Mouse (Mus musculus) heart, adult 8-10 months (tissue): ENCODE measurements around the gene Olfr1261. TPM values are rescaled to one million over a fixed set of nuclear protein-coding genes. Genes with fewer than 3 reads are reported as not detected.

Experiments
- DNase-seq: peaks from one replicate; pipeline ENCODE4 v3.0.0; 2022; ENCODE audit warnings: low spot score
- total RNA-seq, 4 experiments: library from RNA; stranded (reverse); gene quantifications; 2 replicates each; pipeline ENCODE4 v1.2.4; 2022

Olfr1261 gene
- not detected for total RNA-seq

DNA sequence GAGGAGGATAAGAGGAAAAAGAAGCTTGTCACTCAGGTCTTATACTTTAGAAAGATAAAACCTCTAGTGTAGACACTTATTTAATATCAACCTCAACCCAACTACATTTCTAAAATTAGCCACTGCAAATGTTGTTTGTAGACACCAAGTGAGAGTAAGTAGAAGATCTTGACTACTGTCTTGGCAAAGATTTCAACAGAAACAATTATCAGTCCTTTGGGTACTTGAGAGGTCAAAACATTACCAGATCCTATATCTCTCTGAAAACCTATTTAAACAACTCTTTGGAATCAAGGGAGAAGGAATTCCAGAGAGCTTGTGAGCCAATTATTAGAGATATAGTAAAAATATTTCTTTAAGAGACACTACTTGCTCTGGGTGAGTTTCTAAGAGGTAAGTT lies at the start of gene Olfr1261:
Olfr1261 (plus strand) TSS at position 301 of the 400 bp plus-strand sequence.
- DNase-seq, result no peak

DNA sequence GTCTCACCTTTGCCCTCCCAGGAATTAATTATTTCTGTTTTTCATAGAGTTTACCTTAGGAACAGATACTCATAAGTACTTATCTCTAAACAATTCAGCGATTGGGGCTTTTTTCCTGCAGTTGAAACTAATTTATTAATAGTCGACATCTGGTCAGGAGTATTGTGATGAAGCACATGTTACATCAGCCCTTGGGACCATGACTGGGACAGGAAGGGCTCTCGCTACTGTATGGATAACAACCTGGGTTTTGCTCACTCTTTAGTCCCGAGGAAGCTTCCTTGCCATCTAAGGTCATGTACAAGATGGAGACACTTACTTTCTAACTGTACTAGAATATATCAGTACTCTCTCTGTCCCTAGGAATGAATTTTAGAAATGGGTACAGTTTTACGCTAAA lies 42.5 kb upstream of the Olfr1261 start, which contains the start of gene Olfr1259:
Olfr1259 (minus strand) TSS at position 101 of the 400 bp plus-strand sequence.
- DNase-seq, result no peak

DNA sequence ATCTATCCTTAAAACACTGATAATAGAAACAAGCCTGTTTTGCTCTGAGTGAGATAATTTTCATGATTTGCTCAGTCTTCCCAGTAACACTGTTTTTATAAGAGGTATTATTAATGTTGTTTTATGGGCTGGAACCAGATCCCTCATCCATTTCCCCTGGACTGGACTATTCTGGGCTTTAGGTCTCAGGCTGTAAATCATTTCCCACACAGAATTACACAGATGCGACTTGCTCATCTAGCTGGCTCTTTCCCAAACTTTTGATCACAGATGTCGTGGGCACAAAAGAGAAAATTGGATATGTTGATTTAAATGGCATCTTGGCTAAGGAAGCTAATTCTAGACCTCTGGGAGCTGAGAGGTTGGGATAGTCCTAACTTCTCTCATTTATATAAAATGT lies 16.8 kb upstream of the Olfr1261 start, which contains the start of gene Olfr1260:
Olfr1260 (plus strand) TSS at position 157 of the 400 bp plus-strand sequence.
- DNase-seq, result no peak

DNA sequence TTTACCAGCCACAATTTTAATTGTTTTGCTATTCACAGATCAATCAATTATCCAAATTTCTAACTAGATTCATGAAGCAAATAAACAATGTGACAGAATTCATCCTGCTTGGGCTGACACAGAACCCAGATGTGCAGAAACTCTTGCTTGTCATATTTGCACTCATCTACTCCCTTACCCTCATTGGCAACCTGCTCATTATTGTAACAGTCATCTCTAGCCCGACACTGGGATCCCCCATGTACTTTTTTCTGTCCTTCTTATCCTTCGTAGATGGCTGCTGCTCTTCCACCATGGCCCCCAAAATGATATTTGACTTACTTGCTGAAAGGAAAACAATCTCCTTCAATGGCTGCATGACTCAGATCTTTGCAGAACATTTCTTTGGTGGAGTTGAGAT lies 13.3 kb upstream of the Olfr1261 start:
- no peak for DNase-seq

DNA sequence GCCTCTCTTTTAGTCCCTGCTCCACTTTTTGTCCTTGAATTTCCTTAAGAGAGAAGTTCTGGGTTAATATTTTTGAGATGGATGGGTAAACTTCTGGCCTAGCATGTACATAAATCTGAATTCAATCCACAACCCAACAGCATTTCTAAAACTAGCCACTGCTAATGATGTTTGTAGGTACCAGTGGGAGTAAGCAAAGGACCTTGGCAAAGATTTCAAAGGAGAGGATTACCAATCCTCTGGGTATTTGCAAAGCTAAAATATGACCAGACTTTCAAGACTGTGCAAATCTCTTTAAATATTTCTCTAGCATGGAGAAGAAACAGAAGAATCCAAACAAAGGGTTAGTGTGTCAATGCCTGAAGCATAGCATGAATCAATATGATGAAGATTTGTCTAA lies 8.8 kb downstream of the Olfr1261 start, which contains the start of gene Olfr1262:
Olfr1262 (plus strand) TSS at position 301 of the 400 bp plus-strand sequence.
- DNase-seq, result no peak

DNA sequence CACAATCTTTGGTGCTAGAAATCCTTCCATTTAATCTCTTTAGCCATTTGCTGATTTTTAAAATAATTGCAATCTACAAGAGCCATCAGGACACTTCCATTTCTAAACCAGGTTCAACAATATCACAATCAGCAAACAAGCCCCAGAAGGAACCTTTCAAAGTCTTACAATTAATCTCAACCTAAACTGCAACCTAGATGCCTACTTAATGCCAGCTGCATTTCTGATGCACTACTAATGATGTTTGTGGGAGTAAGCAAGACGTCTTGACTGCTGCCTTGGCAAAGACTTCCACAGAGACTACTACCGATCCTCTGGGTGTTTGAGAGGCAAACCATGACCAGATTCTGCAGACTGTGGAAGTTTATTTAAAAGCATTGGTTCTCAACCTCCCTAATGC lies 20.8 kb downstream of the Olfr1261 start, which contains the start of gene Olfr1263:
Olfr1263 (plus strand) TSS at position 301 of the 400 bp plus-strand sequence.
- DNase-seq, result no peak

DNA sequence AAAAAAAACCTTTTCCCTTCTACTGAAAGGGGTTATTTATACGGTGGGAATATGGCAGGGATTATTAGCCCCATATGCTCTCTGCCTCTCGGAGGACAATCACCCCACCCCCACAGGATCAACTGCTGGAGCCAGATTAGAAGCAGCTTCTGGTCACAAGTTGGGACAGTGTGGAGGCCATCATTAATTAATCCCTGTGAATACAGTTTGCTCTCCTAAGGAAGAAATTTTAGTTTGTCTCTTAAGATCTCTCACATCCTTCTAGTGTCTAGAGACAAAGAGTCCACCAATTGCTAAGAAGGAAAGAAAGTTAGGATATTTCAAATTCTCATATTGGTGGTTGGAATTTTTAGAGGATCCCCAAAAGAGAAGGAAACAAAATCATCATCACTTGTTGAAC lies 34.5 kb downstream of the Olfr1261 start, which contains the start of gene Olfr1264:
Olfr1264 (minus strand) TSS at position 101 of the 400 bp plus-strand sequence.
- DNase-seq, result no peak

DNA sequence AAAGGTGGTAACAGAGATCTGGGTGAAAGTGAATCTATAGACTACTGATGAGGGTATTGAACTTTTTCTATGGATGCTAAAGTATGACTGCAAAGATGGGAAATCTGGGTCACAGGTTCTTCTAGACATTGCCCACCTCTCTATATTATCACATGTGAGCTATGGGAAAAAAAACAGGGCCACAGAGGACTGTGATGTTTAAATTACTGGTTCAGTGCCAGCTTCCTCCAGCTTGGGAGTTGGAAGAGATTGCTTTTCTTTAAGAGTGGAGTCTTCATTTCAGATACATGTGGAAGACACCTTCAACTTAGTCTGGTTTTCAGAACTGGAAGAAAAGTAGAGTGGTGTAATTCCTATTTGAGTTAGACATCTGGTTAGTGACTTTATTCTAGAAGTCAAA lies 44.0 kb downstream of the Olfr1261 start, which contains the start of gene Olfr1265:
Olfr1265 (plus strand) TSS at position 301 of the 400 bp plus-strand sequence.
- no peak for DNase-seq

Other genes starting within 250 kb of the Olfr1261 start
- not detected for gene Olfr1253, start 234.1 kb upstream of the Olfr1261 start, total RNA-seq
- not detected for gene Olfr1254, start 197.6 kb upstream of the Olfr1261 start, total RNA-seq
- not detected for gene Olfr1255, start 179.2 kb upstream of the Olfr1261 start, total RNA-seq
- not detected for gene Olfr1256, start 149.7 kb upstream of the Olfr1261 start, total RNA-seq
- gene Olfr48, start 143.0 kb upstream of the Olfr1261 start, total RNA-seq, result not detected
- not detected for gene Olfr1257, start 112.8 kb upstream of the Olfr1261 start, total RNA-seq
- not detected for gene Olfr1258, start 63.9 kb upstream of the Olfr1261 start, total RNA-seq
- not detected for gene Olfr1259, start 42.6 kb upstream of the Olfr1261 start, total RNA-seq
- not detected for gene Olfr1260, start 16.9 kb upstream of the Olfr1261 start, total RNA-seq
- not detected for gene Olfr1262, start 8.9 kb downstream of the Olfr1261 start, total RNA-seq
- not detected for gene Olfr1263, start 20.9 kb downstream of the Olfr1261 start, total RNA-seq
- not detected for gene Olfr1264, start 34.4 kb downstream of the Olfr1261 start, total RNA-seq
- gene Olfr1265, start 44.1 kb downstream of the Olfr1261 start, total RNA-seq, result not detected
- not detected for gene Olfr140, start 72.4 kb downstream of the Olfr1261 start, total RNA-seq
- not detected for gene Olfr1269, start 130.2 kb downstream of the Olfr1261 start, total RNA-seq
- not detected for gene Olfr32, start 151.1 kb downstream of the Olfr1261 start, total RNA-seq
- not detected for gene Olfr1270, start 161.9 kb downstream of the Olfr1261 start, total RNA-seq
- gene Olfr1506, start 233.3 kb downstream of the Olfr1261 start, total RNA-seq, result not detected